Mouse (Mus musculus): ENCODE results near the gene Rccd1. TPM values are rescaled to one million over a fixed set of nuclear protein-coding genes. Genes with fewer than 3 reads are reported as not detected.

The Rccd1 gene
- polyA plus RNA-seq (2017; shearing (Covaris generic)), result 29.8 TPM

DNA sequence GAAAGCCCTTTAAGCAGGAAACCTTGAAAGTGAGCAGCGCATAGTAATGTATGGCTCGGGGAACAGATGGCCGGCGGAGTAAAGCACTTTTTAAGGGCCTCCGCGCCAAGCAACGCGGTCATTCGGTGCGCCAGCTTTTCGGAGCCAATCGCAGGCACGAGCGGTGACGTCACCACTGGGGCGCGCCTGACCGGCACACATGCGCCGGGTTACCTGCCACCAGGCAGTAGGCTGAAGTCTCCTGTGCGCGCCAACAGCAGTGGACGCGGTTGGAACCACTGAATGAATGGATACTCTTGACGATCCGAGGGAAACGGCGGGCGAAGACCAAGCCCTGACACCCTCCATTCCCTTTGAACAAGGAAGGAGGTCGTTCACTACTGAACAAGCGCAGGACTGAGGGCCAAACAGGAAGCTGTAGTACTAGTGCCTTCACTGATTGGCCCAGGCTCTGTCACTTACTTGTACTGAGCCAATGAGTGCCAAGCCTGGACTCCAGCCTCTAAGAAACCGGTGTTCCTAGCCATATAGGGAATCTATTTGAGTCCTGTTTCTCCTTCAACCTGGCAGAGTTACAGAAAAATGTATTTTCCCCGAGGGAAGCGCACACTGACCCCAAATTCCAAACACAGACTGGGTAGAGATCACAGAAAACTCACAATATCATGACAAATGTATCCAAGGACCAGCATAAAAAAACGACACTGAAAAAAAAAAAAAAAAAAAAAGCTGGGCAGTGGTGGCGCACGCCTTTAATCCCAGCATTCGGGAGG is at the start of gene Rccd1:
Gene Rccd1, minus strand, starts transcription at position 412 of the 773 bp plus-strand sequence.

DNA sequence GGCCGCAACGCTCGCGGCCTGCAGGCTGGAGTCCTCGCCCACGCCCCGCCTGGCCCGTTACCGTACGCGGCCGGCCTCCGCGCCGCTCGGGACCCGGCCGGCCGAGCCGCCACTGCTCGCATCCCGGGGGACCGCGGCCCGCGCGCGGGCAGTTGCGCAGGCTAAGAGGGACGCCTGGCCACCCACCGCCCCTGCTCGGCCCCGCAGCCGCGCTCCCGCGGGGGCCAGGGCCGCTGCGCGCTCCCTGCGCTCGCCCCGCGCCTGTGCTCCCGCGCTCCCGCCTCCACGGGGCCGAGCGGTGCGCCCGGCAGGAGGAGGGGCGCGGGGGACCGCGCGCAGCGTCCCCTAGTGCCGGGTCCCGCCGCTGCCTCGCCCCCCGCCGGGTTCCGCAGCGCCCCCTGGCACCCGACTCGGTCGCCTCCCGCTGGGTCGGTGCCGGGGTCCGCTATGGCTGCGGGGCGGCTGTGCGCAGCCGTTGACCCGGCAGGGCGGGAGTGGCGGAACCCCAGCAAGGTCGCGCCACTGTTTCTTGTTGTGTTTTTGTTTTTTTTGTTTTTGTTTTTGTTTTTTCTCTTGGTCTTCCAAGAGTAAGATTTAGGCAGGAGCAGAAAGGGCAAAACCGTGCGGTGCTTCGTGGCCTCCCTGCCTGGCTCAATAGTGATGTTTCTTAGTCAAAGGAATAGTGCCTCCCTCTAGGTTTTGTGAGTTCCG is 46.9 kb upstream of the Rccd1 start, which contains the start of gene Man2a2:
Gene Man2a2, minus strand, starts transcription at position 335 of the 711 bp plus-strand sequence.

DNA sequence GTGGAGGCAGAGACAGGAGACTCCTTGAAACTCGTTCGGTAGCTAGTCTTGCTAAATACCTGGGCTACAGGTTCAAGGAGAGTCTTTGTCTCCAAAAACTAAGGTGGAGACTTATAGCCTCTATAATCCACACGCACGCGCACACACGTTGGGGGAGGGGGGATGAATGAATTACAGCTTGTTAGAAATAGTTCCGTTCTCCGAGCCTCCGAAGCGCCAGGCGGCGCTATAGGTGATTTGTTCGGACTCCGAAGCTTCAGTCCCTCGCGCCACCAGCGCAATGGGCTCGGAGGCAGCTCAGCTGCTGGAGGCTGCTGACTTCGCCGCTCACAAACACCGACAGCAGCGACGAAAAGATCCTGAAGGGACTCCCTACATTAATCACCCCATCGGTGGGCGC is 18.6 kb upstream of the Rccd1 start, which contains the start of gene Hddc3:
Gene Hddc3, plus strand, starts transcription at position 247 of the 400 bp plus-strand sequence.

DNA sequence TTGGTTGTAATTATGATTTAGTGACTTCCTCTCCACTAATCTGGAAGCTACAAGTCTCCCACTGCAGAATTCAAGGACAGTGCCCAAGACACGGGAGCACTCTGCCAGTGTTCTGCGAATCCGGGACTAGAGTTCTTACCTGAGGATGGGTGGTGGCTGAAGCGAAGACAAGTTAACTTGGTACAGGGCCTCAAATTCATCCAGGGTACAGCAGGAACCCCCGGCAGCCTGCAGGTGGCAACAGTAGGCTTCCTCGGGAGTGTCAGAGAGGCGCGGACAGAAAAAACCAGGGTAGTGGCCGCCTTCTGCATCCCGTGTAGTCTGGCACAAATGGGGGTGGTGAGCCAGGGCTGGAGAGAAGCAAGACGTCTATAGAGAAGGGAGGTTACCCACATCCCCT is 16.5 kb upstream of the Rccd1 start, which contains the start of gene Unc45a:
Gene Unc45a, minus strand, starts transcription at position 213 of the 400 bp plus-strand sequence.

DNA sequence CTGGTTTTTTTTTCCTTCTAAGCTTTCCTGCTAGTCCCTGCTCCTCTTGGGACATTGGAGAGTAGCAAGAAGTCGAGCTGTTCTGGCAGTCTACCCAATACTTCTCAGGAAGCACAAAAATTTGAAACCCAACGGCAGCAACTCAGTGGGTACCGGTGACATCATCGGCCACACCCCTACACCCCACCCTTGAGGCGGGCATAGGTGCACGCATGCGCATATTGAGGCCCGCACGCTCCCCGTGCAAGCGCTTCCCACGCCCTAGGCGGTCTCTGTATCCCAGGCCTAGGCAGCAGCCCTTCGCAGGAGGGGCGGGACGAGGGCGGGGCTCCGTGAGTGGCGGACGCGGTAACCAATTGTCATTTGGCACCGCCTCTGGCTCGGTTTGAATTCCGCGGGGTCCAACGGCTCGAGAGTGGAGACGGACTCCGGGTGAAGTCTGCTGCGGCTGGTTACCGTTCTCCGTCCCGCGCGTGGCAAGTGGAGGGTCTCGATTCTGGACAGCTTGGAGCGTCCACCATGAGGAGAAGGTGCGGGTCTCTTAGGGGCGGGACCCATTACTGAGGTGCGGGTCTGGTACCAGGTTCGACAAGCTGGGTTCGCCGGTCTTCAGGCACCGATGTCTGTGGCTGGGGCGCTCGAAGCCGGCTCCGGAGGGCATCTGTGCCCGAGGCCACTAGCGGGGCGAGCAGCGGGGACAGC is 30.0 kb downstream of the Rccd1 start, which contains the start of gene Prc1:
Gene Prc1, plus strand, starts transcription at position 389 of the 702 bp plus-strand sequence.

DNA sequence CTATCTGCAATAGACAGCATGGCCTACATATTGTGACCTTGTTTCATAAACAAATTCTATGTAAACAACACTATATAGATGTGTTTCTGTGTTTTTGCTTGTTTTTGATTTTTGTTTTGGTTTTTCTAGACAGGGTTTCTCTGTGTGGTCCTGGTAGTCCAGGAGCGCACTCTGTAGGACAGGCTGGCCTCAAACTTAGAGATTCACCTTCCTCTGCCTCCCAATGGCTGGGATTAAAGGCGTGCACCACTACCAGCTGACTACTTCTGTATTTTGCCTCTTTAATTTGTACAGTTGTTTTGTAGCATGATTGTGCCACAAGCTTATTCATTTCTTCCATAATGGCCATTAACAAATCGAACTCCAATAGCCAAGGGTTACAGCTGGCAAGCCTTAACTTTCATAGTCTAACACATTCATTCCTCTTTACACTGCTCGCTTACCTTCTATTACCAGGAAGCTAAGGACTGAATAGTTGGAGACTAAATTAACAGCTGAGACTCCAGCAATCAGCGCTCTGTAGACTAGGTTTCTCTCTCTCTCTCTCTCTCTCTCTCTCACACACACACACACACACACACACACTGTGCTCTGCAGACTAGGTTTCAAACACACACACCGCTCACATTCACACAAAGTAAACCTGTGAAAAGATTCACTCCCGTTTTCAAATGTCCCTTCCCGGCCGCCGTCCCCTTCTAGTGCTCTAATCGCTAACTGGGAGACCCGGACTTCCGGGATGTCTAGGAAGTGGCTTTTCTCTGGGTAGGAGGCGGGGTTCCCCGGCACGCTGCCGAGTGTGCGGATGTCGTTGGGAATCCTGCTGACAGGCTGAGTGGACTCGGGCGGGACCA is 55.1 kb downstream of the Rccd1 start, which contains the start of gene Vps33b:
Gene Vps33b, plus strand, starts transcription at position 753 of the 854 bp plus-strand sequence.

DNA sequence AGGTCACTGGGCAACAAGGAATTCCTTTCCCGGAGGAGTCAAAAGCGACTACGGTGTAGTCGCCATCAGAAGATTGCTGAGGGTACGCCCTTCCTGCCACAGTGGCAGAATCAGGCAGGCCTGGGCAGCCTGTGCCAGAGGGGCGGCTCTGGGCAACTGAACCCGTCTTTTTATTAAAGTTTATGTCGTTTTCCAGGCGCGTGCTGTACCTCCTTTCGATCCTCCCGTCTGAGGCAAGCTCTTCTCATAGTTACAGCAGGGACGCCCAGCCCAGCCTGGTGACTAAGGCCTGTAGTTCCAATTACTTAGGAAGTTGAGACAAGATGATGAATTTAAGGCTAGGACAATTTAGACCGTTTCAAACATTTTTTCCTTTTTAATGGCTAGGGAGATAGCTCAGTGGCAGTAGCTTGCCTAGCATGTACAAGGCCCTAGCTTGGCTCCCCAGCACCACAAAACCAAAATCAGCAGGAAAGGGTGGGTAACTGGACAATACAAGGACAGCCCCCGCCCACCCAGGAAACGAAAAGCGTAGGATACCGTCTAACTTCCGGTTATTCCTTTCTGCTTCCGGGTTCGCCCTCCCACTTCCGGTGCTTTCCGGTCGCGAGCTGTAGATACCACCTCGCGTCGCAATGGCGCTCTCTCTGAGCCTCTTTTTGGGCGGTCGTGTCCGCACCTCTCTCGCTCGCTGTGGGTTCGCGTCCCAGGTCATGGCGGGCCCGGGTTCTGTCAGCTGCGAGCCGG is 63.5 kb downstream of the Rccd1 start, which contains the start of gene Ngrn:
Gene Ngrn, plus strand, starts transcription at position 591 of the 747 bp plus-strand sequence.

DNA sequence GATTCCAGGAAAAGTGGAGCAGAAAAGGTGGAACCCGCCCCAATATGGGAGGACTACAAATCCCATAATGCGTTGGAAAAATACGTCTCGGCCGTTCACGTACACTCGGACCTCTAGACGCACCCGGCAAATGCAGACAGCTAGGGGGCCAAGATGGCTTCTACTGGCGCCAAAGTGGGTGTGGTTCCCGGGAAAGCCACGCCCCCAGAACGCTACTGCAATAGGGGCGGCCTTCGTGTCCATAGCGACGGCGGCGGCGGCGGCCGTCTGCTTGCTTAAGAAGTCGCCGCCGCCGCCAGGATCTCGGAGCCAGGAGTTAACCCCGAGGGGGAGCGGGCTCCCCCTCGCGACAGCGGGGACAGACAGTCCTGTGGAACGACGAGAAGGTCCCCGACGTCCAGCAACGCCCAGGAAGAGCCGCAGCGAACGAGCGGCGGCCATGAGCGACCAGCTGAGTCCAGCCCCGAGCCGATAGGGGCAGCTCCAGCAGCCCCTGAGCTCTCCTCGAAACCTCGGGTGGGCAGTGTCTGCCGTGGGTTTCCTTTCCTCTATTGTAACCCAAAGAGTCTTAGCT is 78.0 kb downstream of the Rccd1 start, which contains the start of gene Ttll13:
Gene Ttll13, plus strand, starts transcription at position 229 of the 574 bp plus-strand sequence.

Other genes starting within 250 kb of the Rccd1 start
- gene Idh2, start 209.1 kb downstream of the Rccd1 start, polyA plus RNA-seq (2017; shearing (Covaris generic)), result 72.5 TPM
- gene Sema4b, start 137.6 kb downstream of the Rccd1 start, polyA plus RNA-seq (2017; shearing (Covaris generic)), result 22.8 TPM
- 150 TPM for gene Cib1, start 91.6 kb downstream of the Rccd1 start, polyA plus RNA-seq (2017; shearing (Covaris generic))
- gene Gdpgp1, start 91.6 kb downstream of the Rccd1 start, polyA plus RNA-seq (2017; shearing (Covaris generic)), result 9.4 TPM
- 0.16 TPM for gene Ttll13, start 78.1 kb downstream of the Rccd1 start, polyA plus RNA-seq (2017; shearing (Covaris generic))
- gene Ngrn, start 63.2 kb downstream of the Rccd1 start, polyA plus RNA-seq (2017; shearing (Covaris generic)), result 62.5 TPM
- gene Vps33b, start 54.8 kb downstream of the Rccd1 start, polyA plus RNA-seq (2017; shearing (Covaris generic)), result 48.4 TPM
- 8.3 TPM for gene Prc1, start 30.0 kb downstream of the Rccd1 start, polyA plus RNA-seq (2017; shearing (Covaris generic))
- gene Unc45a, start 16.6 kb upstream of the Rccd1 start, polyA plus RNA-seq (2017; shearing (Covaris generic)), result 79.8 TPM
- gene Hddc3, start 18.6 kb upstream of the Rccd1 start, polyA plus RNA-seq (2017; shearing (Covaris generic)), result 7.6 TPM
- gene Man2a2, start 46.9 kb upstream of the Rccd1 start, polyA plus RNA-seq (2017; shearing (Covaris generic)), result 41.7 TPM
- gene Fes, start 63.5 kb upstream of the Rccd1 start, polyA plus RNA-seq (2017; shearing (Covaris generic)), result 1.2 TPM
- gene Furin, start 81.0 kb upstream of the Rccd1 start, polyA plus RNA-seq (2017; shearing (Covaris generic)), result 64.2 TPM
- 6.6 TPM for gene Blm, start 210.7 kb upstream of the Rccd1 start, polyA plus RNA-seq (2017; shearing (Covaris generic))

All from CD4-positive, CD25-positive, alpha-beta regulatory T cell (primary cell).